Mouse (Mus musculus): Measurements from ENCODE around the gene Dupd1. TPM values are rescaled to one million over a fixed set of nuclear protein-coding genes. Genes with fewer than 3 reads are reported as not detected.
A peak's percentile ranks its signal among the peaks of the same experiment; 100 is the strongest.

Dupd1 gene
- 0.27 TPM in 1 of 2 replicates, not detected in the other for polyA plus RNA-seq (2016; fragmentation: Nextera tagmentation; extraction: Ambion mirVana)

GRCm38 (mm10) chr14:21714486-21714885 is at the start of gene Dupd1:
Gene Dupd1 (minus strand): TSS chr14:21714576.
- no peak for ATAC-seq (ENCODE audit: low FRiP score, low read depth)
- Histone ChIP-seq H3K9me3 (no peaks in the 10 kb centered on the region), H3K27me3 (peaks cover 6% of the 10 kb centered on the region), H3K4me3 (no peak within 1 kb of the TSS), H3K9ac (replicated peaks) (no peak within 1 kb of the TSS), H3K4me1 (peaks cover 2% of the 10 kb centered on the region; the same call in 1 of the 2 replicates), H3K27ac (replicated peaks) (no peak within 1 kb of the TSS), H3K36me3 (no peaks in the 10 kb centered on the region), H3K4me2 (replicated peaks) (no peak within 1 kb of the TSS)
- whole genome bisulfite sequencing = 73% methylated on average over 5 of the region's 5 CpGs

- no peak overlapping the region for H3K4me3 ChIP-seq
- H3K27ac ChIP-seq (replicated peaks) = no peak overlapping the region
- H3K9ac ChIP-seq (replicated peaks) = no peak overlapping the region
- H3K36me3 ChIP-seq = no peaks in the 10 kb centered on the region
- H3K9me3 ChIP-seq = no peaks in the 10 kb centered on the region
- H3K27me3 ChIP-seq = no peaks in the 10 kb centered on the region
- H3K4me2 ChIP-seq (replicated peaks) = no peak overlapping the region
- H3K4me1 ChIP-seq = peaks cover 12% of the 10 kb centered on the region
- ATAC-seq (ENCODE audit: low FRiP score, low read depth) = no peak
- WGBS = 88% methylated on average over 3 of the region's 3 CpGs
Measured at GRCm38 (mm10) chr14:21763736-21764135, 49.4 kb upstream of the Dupd1 start.

- WGBS = 90% methylated on average over 9 of the region's 9 CpGs
- H3K4me3 ChIP-seq = no peak overlapping the region
- H3K27me3 ChIP-seq = no peaks in the 10 kb centered on the region
- no peak for ATAC-seq (ENCODE audit: low FRiP score, low read depth)
- no peaks in the 10 kb centered on the region for H3K36me3 ChIP-seq
- H3K9ac ChIP-seq (replicated peaks) = no peak overlapping the region
- H3K27ac ChIP-seq (replicated peaks) = no peak overlapping the region
- H3K4me1 ChIP-seq = peaks cover 4% of the 10 kb centered on the region; the same call in 1 of the 2 replicates
- no peak overlapping the region for H3K4me2 ChIP-seq (replicated peaks)
- H3K9me3 ChIP-seq = no peaks in the 10 kb centered on the region
Measured at GRCm38 (mm10) chr14:21761560-21761959, 47.2 kb upstream of the Dupd1 start.

- WGBS = 85% methylated on average over 4 of the region's 4 CpGs
- no peaks in the 10 kb centered on the region for H3K27me3 ChIP-seq
- H3K4me3 ChIP-seq = no peak overlapping the region
- no peaks in the 10 kb centered on the region for H3K36me3 ChIP-seq
- peaks cover 16% of the 10 kb centered on the region for H3K4me1 ChIP-seq
- no peak overlapping the region for H3K9ac ChIP-seq (replicated peaks)
- H3K9me3 ChIP-seq = no peaks in the 10 kb centered on the region
- H3K4me2 ChIP-seq (replicated peaks) = no peak overlapping the region
- ATAC-seq (ENCODE audit: low FRiP score, low read depth) = no peak
- no peak overlapping the region for H3K27ac ChIP-seq (replicated peaks)
Measured at GRCm38 (mm10) chr14:21753367-21753766, 39.0 kb upstream of the Dupd1 start.

- no peaks in the 10 kb centered on the region for H3K27me3 ChIP-seq
- H3K36me3 ChIP-seq = no peaks in the 10 kb centered on the region
- H3K4me2 ChIP-seq (replicated peaks) = peak overlapping the region; percentile 71; the same call in 1 of the 2 replicates
- no peak overlapping the region for H3K9ac ChIP-seq (replicated peaks)
- peaks cover 16% of the 10 kb centered on the region for H3K4me1 ChIP-seq
- H3K4me3 ChIP-seq = no peak overlapping the region
- no peak overlapping the region for H3K27ac ChIP-seq (replicated peaks)
- ATAC-seq (ENCODE audit: low FRiP score, low read depth) = no peak
- H3K9me3 ChIP-seq = no peaks in the 10 kb centered on the region
- 92% methylated on average over 3 of the region's 3 CpGs for WGBS
Measured at GRCm38 (mm10) chr14:21752411-21752810, 38.0 kb upstream of the Dupd1 start.

- H3K9me3 ChIP-seq = no peaks in the 10 kb centered on the region
- no peaks in the 10 kb centered on the region for H3K27me3 ChIP-seq
- under 1% methylated on average over 26 of the region's 26 CpGs for WGBS
- peak; percentile 74 for ATAC-seq (ENCODE audit: low FRiP score, low read depth)
- H3K4me3 ChIP-seq = peak within 1 kb of the TSS; percentile 77
- H3K9ac ChIP-seq (replicated peaks) = peak within 1 kb of the TSS; percentile 87
- peak within 1 kb of the TSS; percentile 84 for H3K27ac ChIP-seq (replicated peaks)
- peak within 1 kb of the TSS; percentile 71 for H3K4me2 ChIP-seq (replicated peaks)
- H3K4me1 ChIP-seq = peaks cover 16% of the 10 kb centered on the region
- H3K36me3 ChIP-seq = no peaks in the 10 kb centered on the region
Measured at GRCm38 (mm10) chr14:21750881-21751542, 36.6 kb upstream of the Dupd1 start, which contains the start of gene Dusp13. Gene Dusp13 (minus strand): TSS chr14:21751181.

GRCm38 (mm10) chr14:21750008-21750880 is 35.9 kb upstream of the Dupd1 start, which contains the start of gene Samd8:
Gene Samd8 (plus strand): TSS chr14:21750531.
- no peaks in the 10 kb centered on the region for H3K9me3 ChIP-seq
- H3K27me3 ChIP-seq = no peaks in the 10 kb centered on the region
- H3K27ac ChIP-seq (replicated peaks) = peak within 1 kb of the TSS; percentile 84
- ATAC-seq (ENCODE audit: low FRiP score, low read depth) = peak; percentile 88
- peak within 1 kb of the TSS; percentile 87 for H3K9ac ChIP-seq (replicated peaks)
- peak within 1 kb of the TSS; percentile 71 for H3K4me2 ChIP-seq (replicated peaks)
- peak within 1 kb of the TSS; percentile 77 for H3K4me3 ChIP-seq
- H3K36me3 ChIP-seq = no peaks in the 10 kb centered on the region
- H3K4me1 ChIP-seq = peaks cover 16% of the 10 kb centered on the region
- WGBS = 6% methylated on average over 51 of the region's 52 CpGs

GRCm38 (mm10) chr14:21748142-21748870 is 33.9 kb upstream of the Dupd1 start:
- no peak overlapping the region for H3K4me2 ChIP-seq (replicated peaks)
- no peak for ATAC-seq (ENCODE audit: low FRiP score, low read depth)
- no peak overlapping the region for H3K27ac ChIP-seq (replicated peaks)
- H3K4me1 ChIP-seq = peaks cover 16% of the 10 kb centered on the region
- WGBS = 44% methylated on average over 15 of the region's 15 CpGs
- no peak overlapping the region for H3K4me3 ChIP-seq
- no peaks in the 10 kb centered on the region for H3K36me3 ChIP-seq
- H3K9me3 ChIP-seq = no peaks in the 10 kb centered on the region
- peaks cover 7% of the 10 kb centered on the region; the same call in 1 of the 2 replicates for H3K27me3 ChIP-seq
- H3K9ac ChIP-seq (replicated peaks) = no peak overlapping the region

- peaks cover 7% of the 10 kb centered on the region; the same call in 1 of the 2 replicates for H3K27me3 ChIP-seq
- no peaks in the 10 kb centered on the region for H3K36me3 ChIP-seq
- H3K27ac ChIP-seq (replicated peaks) = no peak overlapping the region
- no peak for ATAC-seq (ENCODE audit: low FRiP score, low read depth)
- no peak overlapping the region for H3K9ac ChIP-seq (replicated peaks)
- 83% methylated on average over 14 of the region's 14 CpGs for WGBS
- no peak overlapping the region for H3K4me3 ChIP-seq
- no peak overlapping the region for H3K4me2 ChIP-seq (replicated peaks)
- H3K4me1 ChIP-seq = peaks cover 13% of the 10 kb centered on the region
- H3K9me3 ChIP-seq = no peaks in the 10 kb centered on the region
Measured at GRCm38 (mm10) chr14:21747436-21748141, 33.2 kb upstream of the Dupd1 start.

GRCm38 (mm10) chr14:21746846-21747245 is 32.5 kb upstream of the Dupd1 start:
- no peak for ATAC-seq (ENCODE audit: low FRiP score, low read depth)
- WGBS = 85% methylated on average over 2 of the region's 2 CpGs

GRCm38 (mm10) chr14:21746251-21746650 is 31.9 kb upstream of the Dupd1 start:
- H3K4me1 ChIP-seq = 0 out of 2 replicates have a peak, but pooled peaks cover 3% of the 10 kb centered on the region
- H3K4me3 ChIP-seq = no peak overlapping the region

More at GRCm38 (mm10) chr14:21746846-21747245, 32.5 kb upstream of the Dupd1 start:
- H3K9me3 ChIP-seq = no peaks in the 10 kb centered on the region
- H3K4me1 ChIP-seq = peaks cover 9% of the 10 kb centered on the region
- no peaks in the 10 kb centered on the region for H3K36me3 ChIP-seq
- H3K4me2 ChIP-seq (replicated peaks) = no peak overlapping the region
- H3K9ac ChIP-seq (replicated peaks) = no peak overlapping the region
- no peak overlapping the region for H3K27ac ChIP-seq (replicated peaks)
- H3K27me3 ChIP-seq = peaks cover 7% of the 10 kb centered on the region; the same call in 1 of the 2 replicates
- no peak overlapping the region for H3K4me3 ChIP-seq

More at GRCm38 (mm10) chr14:21746251-21746650, 31.9 kb upstream of the Dupd1 start:
- H3K36me3 ChIP-seq = no peaks in the 10 kb centered on the region
- H3K27me3 ChIP-seq = peaks cover 7% of the 10 kb centered on the region; the same call in 1 of the 2 replicates
- no peak overlapping the region for H3K27ac ChIP-seq (replicated peaks)
- WGBS = 94% methylated on average over 8 of the region's 8 CpGs
- H3K9ac ChIP-seq (replicated peaks) = no peak overlapping the region
- no peak for ATAC-seq (ENCODE audit: low FRiP score, low read depth)
- no peak overlapping the region for H3K4me2 ChIP-seq (replicated peaks)
- H3K9me3 ChIP-seq = no peaks in the 10 kb centered on the region

All from midbrain, embryonic 12.5 days (tissue).